Mouse (Mus musculus) limb, embryonic 15.5 days (tissue): ENCODE measurements at regions not wholly inside any gene's neighbourhood (a gene's known extent, or its start where the extent isn't known, plus 50 kb on each side); places are given as distances from the start of the nearest gene placed in this dataset.
A peak's percentile ranks its signal among the peaks of the same experiment; 100 is the strongest.

ENCODE experiments used
- ATAC-seq: fragments of 200-750 bp; cut with Nextera tagmentation; 2 replicates; pipeline ENCODE4 v1.8.0; 2017; ENCODE audit warnings: low read depth, moderate TSS enrichment; ENCODE audit not compliant: insufficient number of reproducible peaks, low FRiP score, low TSS enrichment
- H3K27ac ChIP-seq: fragments of 300-500 bp; sonication (generic); 2 replicates; pipeline ENCODE4 v1.5.1; 2015; ENCODE audit warnings: moderate library complexity, mild to moderate bottlenecking, inconsistent platforms
- H3K27me3 ChIP-seq: fragments of 300-500 bp; sonication (generic); 2 replicates; pipeline ENCODE4 v1.6.1; 2015; ENCODE audit warnings: inconsistent platforms
- H3K36me3 ChIP-seq: fragments of 300-500 bp; sonication (generic); 2 replicates; pipeline ENCODE4 v1.6.1; 2015; ENCODE audit warnings: inconsistent platforms
- H3K4me1 ChIP-seq: fragments of 300-500 bp; sonication (generic); 2 replicates; pipeline ENCODE4 v1.6.1; 2015; ENCODE audit warnings: inconsistent platforms
- H3K4me2 ChIP-seq: fragments of 300-500 bp; sonication (generic); 2 replicates; pipeline ENCODE4 v1.6.1; 2015; ENCODE audit warnings: mild to moderate bottlenecking, inconsistent platforms
- H3K4me3 ChIP-seq: fragments of 300-500 bp; sonication (generic); 2 replicates; pipeline ENCODE4 v1.5.1; 2015; ENCODE audit warnings: mild to moderate bottlenecking, inconsistent platforms
- H3K9ac ChIP-seq: fragments of 300-500 bp; sonication (generic); 2 replicates; pipeline ENCODE4 v1.6.1; 2015; ENCODE audit warnings: inconsistent platforms
- H3K9me3 ChIP-seq: fragments of 300-500 bp; sonication (generic); 2 replicates; pipeline ENCODE4 v1.6.1; 2016; ENCODE audit warnings: inconsistent platforms
- WGBS: fragments of 180-500 bp; shearing (Covaris S2); methylation state at CpG from one replicate; pipeline ENCODE4 v1.1.7; 2015; 5-methylcytosine and 5-hydroxymethylcytosine counted together

DNA sequence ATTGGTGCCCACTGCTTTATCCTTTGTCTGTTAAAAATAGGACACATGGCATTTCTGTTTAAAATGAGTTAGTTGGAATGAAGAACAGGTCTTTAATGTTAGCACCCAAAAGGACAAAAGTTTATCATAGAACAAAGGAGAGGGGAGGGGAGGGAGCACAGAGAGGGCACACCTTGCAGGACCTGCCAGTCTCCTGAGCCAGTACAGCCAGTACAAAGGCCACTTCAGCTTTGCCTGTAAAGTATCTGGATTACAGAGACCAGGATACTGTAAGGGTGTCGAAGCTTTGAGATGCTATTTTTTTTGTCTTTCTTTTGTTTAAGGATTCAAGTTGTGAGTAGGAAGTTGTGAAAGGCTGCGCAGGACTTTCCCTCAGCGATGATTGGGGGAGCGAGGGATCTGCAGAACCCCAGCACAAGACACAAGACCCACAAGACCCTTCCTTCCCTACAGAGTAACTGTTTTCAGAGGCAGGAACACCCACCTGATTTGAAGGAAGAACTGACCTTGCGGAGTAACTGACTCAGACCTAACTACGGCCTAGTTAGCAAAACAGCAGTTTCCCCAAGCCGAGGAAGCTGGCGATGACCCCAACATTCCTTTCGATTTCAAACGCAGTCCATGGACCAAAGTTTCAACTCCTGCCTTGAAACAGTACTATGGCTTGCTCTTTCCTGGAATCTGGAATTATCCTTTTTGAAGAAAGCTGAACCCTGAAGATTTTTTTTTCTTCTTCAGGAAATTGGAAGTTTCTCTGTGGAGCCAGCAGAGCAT lies 178.1 kb downstream of the Efnb2 start:
- no peaks in the 10 kb centered on the region for H3K9me3 ChIP-seq
- H3K36me3 ChIP-seq, result no peaks in the 10 kb centered on the region
- peaks cover 7% of the 10 kb centered on the region; the same call in 1 of the 2 replicates for H3K4me1 ChIP-seq
- ATAC-seq, result no peak
- no peak overlapping the region for H3K9ac ChIP-seq
- 69% methylated on average over 10 of the region's 10 CpGs for WGBS
- no peak overlapping the region for H3K4me2 ChIP-seq
- no peaks in the 10 kb centered on the region for H3K27me3 ChIP-seq
- no peak overlapping the region for H3K4me3 ChIP-seq
- no peak overlapping the region; the same call in 1 of the 2 replicates for H3K27ac ChIP-seq

- ATAC-seq, result no peak
Measured at GRCm38 (mm10) chr8:8477456-8477855, 183.6 kb downstream of the Efnb2 start.

DNA sequence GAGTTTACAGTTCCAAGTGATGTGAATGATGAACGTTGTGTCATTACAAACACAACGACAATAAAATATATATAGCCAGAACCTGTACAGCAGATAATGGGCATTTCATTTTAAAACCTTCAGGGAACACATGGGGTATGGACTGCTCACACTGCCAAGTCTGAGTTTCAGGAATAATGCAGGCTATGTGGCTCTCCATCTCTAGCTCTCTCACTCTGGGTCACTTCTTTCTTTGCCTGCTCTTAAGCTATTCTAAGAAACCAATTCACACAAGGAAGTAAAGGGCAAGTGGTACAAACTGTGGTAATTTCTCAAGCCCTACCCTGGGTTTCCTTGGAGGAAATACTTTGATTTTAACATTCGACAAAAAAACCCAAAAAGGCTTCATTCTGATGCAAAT lies 192.5 kb downstream of the Efnb2 start:
- Histone ChIP-seq H3K9me3 (no peaks in the 10 kb centered on the region), H3K36me3 (no peaks in the 10 kb centered on the region), H3K4me2 (no peak overlapping the region), H3K4me1 (peaks cover 3% of the 10 kb centered on the region; the same call in 1 of the 2 replicates), H3K4me3 (no peak overlapping the region), H3K27me3 (no peaks in the 10 kb centered on the region), H3K9ac (no peak overlapping the region), H3K27ac (no peak overlapping the region)
- WGBS, result 51% methylated on average over 3 of the region's 3 CpGs
- ATAC-seq, result no peak

More at GRCm38 (mm10) chr8:8477456-8477855, 183.6 kb downstream of the Efnb2 start:
- Histone ChIP-seq H3K4me1 (no peaks in the 10 kb centered on the region), H3K27me3 (no peaks in the 10 kb centered on the region), H3K36me3 (no peaks in the 10 kb centered on the region), H3K27ac (no peak overlapping the region), H3K9ac (no peak overlapping the region), H3K4me2 (no peak overlapping the region), H3K4me3 (no peak overlapping the region), H3K9me3 (no peaks in the 10 kb centered on the region)
- WGBS, result 60% methylated on average over 5 of the region's 5 CpGs

DNA sequence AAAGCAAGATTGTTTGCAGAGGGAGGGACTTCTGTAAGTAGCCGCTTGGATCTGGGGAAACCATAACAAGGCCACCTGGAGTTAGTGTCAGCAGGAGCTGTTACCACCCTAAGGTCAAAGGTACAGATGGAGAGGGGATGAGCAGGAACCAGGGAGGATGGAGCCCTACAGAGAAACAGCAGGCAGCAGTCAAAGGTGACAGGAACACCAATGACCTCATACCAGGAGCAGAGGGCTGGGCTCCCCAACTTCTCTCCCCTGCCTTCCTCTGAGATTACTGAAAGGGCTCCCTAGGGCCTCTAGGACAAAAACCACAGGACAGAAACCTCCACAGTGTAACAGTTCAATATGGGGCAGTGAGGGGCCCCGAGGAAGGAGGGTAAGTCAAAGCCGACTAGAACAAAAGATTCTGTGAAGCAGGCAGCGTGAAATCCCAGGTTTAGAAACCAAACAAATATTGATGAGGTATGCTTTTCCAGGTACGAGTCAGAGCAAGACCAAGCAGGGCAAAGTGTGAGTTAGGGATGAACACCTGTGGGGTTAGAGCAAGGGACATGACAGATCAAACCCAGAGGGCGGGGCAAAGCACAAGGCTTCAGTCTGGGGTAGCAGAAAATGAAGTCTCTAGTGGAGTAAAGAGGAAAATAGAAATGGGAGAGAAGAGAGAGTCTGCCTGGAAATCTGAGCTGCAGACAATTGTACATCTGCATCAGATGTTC lies 194.4 kb downstream of the Efnb2 start:
- H3K36me3 ChIP-seq, result no peaks in the 10 kb centered on the region
- H3K9me3 ChIP-seq, result no peaks in the 10 kb centered on the region
- H3K9ac ChIP-seq, result no peak overlapping the region
- peaks cover 3% of the 10 kb centered on the region; the same call in 1 of the 2 replicates for H3K4me1 ChIP-seq
- WGBS, result 20% methylated on average over 6 of the region's 6 CpGs
- no peak overlapping the region for H3K4me2 ChIP-seq
- H3K27ac ChIP-seq, result no peak overlapping the region
- no peak for ATAC-seq
- H3K27me3 ChIP-seq, result no peaks in the 10 kb centered on the region
- no peak overlapping the region for H3K4me3 ChIP-seq

DNA sequence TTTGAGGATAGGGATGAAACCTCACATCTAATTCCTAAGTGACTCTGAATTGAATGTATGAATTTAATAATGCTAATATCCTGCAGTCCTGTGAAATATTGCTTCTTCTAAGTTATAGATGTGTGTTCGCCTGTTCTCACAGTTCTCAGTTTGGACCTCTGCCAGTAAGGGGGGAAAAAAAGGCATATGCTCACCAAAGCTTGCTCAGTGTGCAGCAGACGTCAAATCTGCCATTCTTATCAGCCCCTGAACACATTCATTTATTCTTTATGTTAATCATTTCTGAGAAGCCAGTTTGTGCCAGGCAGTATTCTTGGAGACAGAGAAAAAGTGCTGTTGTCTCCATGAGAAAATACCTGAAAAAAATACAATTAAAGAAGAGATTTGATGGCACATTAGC lies 198.6 kb downstream of the Efnb2 start:
- Histone ChIP-seq H3K27ac (no peak overlapping the region), H3K9ac (no peak overlapping the region), H3K9me3 (no peaks in the 10 kb centered on the region), H3K4me1 (peaks cover 3% of the 10 kb centered on the region; the same call in 1 of the 2 replicates), H3K4me3 (no peak overlapping the region), H3K4me2 (no peak overlapping the region), H3K27me3 (no peaks in the 10 kb centered on the region), H3K36me3 (no peaks in the 10 kb centered on the region)
- WGBS, result 19% methylated on average over 2 of the region's 2 CpGs
- no peak for ATAC-seq

DNA sequence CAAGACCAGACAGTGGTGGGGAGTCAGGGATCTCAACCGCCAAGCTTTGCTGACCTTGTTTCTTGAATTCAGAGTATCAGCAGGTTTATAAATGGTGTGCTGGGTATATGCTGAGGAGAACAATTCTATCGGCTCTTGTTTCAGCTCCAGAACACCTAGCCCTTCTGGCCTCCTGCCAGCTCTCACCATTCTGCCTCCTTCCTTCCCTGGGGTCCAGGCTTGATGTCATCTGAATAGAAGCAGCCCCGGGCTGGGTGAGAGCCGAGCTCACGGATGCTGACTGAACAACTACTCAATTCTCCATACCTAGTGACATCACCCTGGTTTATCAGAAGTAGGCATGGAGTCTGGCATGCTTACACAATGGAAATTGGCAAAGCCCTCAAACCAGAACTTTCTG lies 203.5 kb downstream of the Efnb2 start:
- Histone ChIP-seq H3K4me1 (no peaks in the 10 kb centered on the region), H3K9me3 (no peaks in the 10 kb centered on the region), H3K27ac (no peak overlapping the region), H3K4me3 (no peak overlapping the region), H3K4me2 (no peak overlapping the region), H3K36me3 (no peaks in the 10 kb centered on the region), H3K9ac (no peak overlapping the region), H3K27me3 (no peaks in the 10 kb centered on the region)
- WGBS, result 48% methylated on average over 5 of the region's 5 CpGs
- ATAC-seq, result no peak

DNA sequence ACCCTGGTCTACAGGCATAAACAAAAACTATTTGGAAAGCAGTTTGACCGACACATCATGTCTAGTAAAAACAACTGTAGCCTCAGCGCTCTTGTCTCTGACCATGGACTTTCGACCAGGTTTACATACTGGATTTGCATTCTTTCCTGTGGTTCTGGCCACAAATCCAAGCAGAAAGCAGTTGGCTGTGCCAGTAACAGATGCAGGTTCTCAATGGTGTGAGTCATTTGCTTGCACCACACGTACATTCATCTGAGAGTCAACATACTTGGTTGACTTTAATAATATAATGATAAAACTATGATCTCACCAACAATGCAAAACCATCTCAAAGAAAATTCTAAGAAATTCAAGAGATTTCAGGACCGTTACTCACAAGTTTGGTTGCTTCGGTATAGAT lies 207.1 kb downstream of the Efnb2 start:
- Histone ChIP-seq H3K27me3 (no peaks in the 10 kb centered on the region), H3K4me1 (no peaks in the 10 kb centered on the region), H3K9ac (no peak overlapping the region), H3K36me3 (no peaks in the 10 kb centered on the region), H3K9me3 (no peaks in the 10 kb centered on the region), H3K4me2 (no peak overlapping the region), H3K27ac (no peak overlapping the region), H3K4me3 (no peak overlapping the region)
- no peak for ATAC-seq
- WGBS, result 86% methylated on average over 6 of the region's 6 CpGs

DNA sequence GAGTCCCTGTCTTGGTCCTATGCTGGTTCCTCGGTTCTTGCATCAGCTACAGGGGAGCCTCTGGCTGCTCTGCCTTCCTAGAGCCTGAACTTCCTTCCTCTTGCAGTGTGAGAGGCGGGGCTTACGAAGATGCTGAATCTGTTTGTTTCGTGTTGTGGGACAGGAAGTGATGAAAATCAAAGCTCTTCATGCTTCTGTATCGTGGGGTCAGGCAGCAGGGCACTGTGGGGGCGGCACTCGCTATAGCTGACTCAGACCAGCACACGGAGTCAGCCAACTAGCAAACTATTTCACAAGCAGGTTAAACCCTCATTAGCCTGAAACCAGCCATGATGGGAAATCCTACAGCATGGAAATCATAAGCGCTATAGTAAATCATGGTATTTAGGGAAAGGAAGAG lies 208.8 kb downstream of the Efnb2 start:
- Histone ChIP-seq H3K27ac (no peak overlapping the region), H3K9ac (no peak overlapping the region), H3K27me3 (no peaks in the 10 kb centered on the region), H3K4me3 (no peak overlapping the region), H3K4me1 (no peaks in the 10 kb centered on the region), H3K4me2 (no peak overlapping the region), H3K9me3 (no peaks in the 10 kb centered on the region), H3K36me3 (no peaks in the 10 kb centered on the region)
- WGBS, result 71% methylated on average over 9 of the region's 9 CpGs
- ATAC-seq, result no peak

- WGBS, result 88% methylated on average over 4 of the region's 4 CpGs
- H3K36me3 ChIP-seq, result no peaks in the 10 kb centered on the region
- no peak for ATAC-seq
- no peak overlapping the region for H3K9ac ChIP-seq
- H3K4me2 ChIP-seq, result no peak overlapping the region
- H3K27ac ChIP-seq, result no peak overlapping the region
- no peaks in the 10 kb centered on the region for H3K4me1 ChIP-seq
- no peaks in the 10 kb centered on the region for H3K9me3 ChIP-seq
- no peak overlapping the region for H3K4me3 ChIP-seq
- H3K27me3 ChIP-seq, result no peaks in the 10 kb centered on the region
Measured at GRCm38 (mm10) chr8:8448911-8449310, 212.1 kb downstream of the Efnb2 start.

GRCm38 (mm10) chr8:8441568-8441967 lies 219.5 kb downstream of the Efnb2 start:
- no peak overlapping the region for H3K4me3 ChIP-seq
- no peak for ATAC-seq
- no peaks in the 10 kb centered on the region for H3K9me3 ChIP-seq
- WGBS, result 65% methylated on average over 6 of the region's 6 CpGs
- H3K36me3 ChIP-seq, result no peaks in the 10 kb centered on the region
- H3K27ac ChIP-seq, result no peak overlapping the region
- no peak overlapping the region for H3K4me2 ChIP-seq
- H3K27me3 ChIP-seq, result no peaks in the 10 kb centered on the region
- 0 out of 2 replicates have a peak, but pooled peaks cover 3% of the 10 kb centered on the region for H3K4me1 ChIP-seq
- H3K9ac ChIP-seq, result no peak overlapping the region

- Histone ChIP-seq H3K4me1 (0 out of 2 replicates have a peak, but pooled peaks cover 3% of the 10 kb centered on the region), H3K27me3 (no peaks in the 10 kb centered on the region), H3K9me3 (no peaks in the 10 kb centered on the region), H3K9ac (no peak overlapping the region), H3K36me3 (no peaks in the 10 kb centered on the region), H3K4me3 (0 out of 2 replicates have a peak overlapping the region, but pooled peaks have one; percentile 6), H3K27ac (peak overlapping the region; percentile 33; the same call in 1 of the 2 replicates), H3K4me2 (peak overlapping the region; percentile 29)
- 27% methylated on average over 8 of the region's 8 CpGs for WGBS
- peak; percentile 48; the same call in 1 of the 2 replicates for ATAC-seq
Measured at GRCm38 (mm10) chr8:8440903-8441302, 220.1 kb downstream of the Efnb2 start.

DNA sequence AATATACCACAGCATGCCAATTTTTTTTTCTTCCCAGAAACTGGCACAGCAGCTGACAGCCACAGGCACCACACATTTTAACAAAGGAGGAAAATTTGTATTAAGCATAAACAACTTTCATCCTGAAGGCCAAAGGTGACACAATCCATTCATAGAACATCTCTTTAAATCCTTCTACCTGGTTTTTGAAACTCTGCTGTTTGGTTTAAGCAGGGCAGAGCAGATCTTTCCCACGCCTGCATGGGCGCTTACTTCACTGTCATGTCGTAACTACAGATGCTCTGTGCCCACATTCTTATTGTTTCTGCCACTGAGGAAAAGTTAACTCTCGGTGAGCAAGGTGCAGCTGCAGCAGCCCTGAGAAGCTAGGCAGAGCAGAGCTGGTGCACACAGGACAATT lies 234.8 kb downstream of the Efnb2 start:
- WGBS, result 62% methylated on average over 4 of the region's 4 CpGs
- Histone ChIP-seq H3K27ac (no peak overlapping the region), H3K4me1 (peaks cover 6% of the 10 kb centered on the region), H3K9me3 (no peaks in the 10 kb centered on the region), H3K9ac (no peak overlapping the region), H3K4me2 (no peak overlapping the region), H3K4me3 (no peak overlapping the region), H3K27me3 (no peaks in the 10 kb centered on the region), H3K36me3 (no peaks in the 10 kb centered on the region)
- ATAC-seq, result no peak
